Mouse (Mus musculus): ENCODE data around the gene Pick1.

- no peak for TF ChIP-seq GATA1 (IDR thresholded peaks at IDR 0.05; ENCODE audit: borderline replicate concordance, low read length)
- TF ChIP-seq FLI1 (IDR thresholded peaks at IDR 0.05; ENCODE audit: low read length) = no peak
Observed at GRCm38 (mm10) chr15:79271124-79271746, 42.3 kb downstream of the Pick1 start.

All from megakaryocyte, embryonic 14.5 days (primary cell).